Mouse (Mus musculus): ENCODE data around the gene Gzmc.
"Not testable (repeated sequence)": the region's sequence is repeated elsewhere in the genome, so short reads cannot be mapped to it uniquely, and the experiment has no call there.

The Gzmc gene

DNA sequence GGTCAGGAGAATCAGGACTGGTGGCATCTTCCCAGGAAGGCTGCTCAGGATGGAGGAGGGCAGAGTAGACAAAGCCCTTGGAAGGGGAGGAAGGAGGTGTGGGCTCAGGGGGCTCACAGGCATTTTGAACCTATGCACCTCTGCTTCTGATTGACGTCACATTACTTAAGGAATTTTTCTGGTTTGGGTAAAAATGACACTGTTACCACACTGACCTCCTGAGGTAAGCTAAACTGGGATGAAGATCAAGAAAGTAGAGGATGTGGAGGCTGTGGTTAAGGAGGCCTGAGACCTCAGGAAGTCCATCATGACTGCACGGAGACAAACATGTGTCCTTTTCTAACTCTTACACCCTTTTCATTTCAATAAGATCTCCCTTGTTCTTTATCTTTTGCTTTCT is at the start of gene Gzmc:
Gene Gzmc (minus strand): TSS at position 101 of the 400 bp plus-strand sequence.
- DNase-seq (ENCODE audit: low spot score in 2 of 2), result no peak

DNA sequence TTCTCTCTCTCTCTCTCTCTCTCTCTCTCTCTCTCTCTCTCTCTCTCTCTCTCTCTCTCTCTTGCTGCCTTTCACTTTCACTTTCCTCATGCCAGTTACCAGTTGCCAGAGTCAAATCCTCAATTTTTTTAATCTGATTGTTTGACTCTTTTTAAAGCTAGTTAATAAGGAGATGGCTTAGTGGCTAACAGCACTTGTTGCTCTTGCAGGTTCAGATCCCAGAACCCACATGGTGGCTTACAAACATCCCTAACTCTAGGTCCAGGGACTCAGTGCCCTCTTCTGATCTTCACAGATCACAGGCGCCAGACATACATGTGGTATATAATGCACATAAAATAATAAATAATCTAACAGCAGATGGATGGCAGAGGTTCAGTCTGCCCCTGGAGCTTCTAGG is 49.4 kb upstream of the Gzmc start:
- DNase-seq (ENCODE audit: low spot score in 2 of 2), result no peak

DNA sequence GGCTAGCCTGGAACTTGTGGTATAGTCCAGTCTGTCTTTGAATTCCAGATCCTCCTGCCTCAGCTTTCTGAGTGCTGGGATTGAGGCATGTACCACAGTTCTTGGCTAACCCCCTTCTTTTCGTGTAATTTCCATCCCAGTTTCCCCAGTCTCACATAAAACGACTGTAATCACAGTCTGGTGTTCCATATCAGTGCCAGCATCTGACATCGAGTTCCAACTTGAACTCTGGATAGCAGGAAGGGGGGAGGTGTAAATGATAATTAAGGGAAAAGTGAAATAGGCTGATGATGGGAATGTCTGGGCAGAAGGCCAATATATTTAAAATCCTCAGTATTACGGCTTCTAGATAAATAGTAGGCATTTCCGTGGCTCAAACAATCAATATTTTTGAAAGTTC is 46.6 kb upstream of the Gzmc start:
- no peak for DNase-seq (ENCODE audit: low spot score in 2 of 2)

DNA sequence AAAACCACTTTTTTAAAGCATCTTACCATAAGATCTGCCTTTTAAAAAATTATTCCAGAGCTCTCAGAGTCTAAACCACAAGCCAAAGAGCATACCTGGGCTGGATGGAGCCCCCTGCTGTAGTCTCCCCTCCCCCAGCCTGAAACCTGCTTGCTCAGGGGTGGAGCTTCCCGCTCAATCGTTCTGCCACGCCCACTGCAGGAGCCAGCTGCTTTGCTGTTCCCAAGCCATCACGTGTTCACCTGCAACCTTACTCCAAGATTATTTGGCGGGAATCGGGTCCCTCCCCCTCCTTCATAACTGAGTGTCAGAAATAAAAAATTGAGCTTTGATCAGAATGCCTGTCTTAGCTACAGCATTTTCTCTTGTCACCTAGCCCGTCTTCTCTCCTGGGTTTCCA is 44.2 kb upstream of the Gzmc start:
- not testable (repeated sequence) for DNase-seq (ENCODE audit: low spot score in 2 of 2)

DNA sequence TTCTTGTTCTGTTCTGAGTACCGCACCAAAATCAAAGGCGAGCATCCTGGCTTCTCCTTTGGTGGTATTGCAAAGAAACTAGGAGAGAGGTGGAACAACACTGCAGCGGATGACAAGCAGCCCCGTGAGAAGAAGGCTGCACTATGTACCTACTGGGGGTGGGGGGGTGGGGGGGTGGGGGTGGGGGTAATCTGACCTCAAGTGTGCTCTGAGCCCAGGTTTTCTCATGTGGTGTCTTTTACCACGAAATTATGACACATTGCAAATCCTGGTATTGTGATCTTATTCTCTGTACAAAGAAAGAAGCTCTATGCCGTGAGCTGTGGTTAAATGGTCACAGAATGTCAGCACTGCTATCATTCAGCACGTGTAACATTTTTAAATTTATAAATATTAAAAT is 41.6 kb upstream of the Gzmc start:
- not testable (repeated sequence) for DNase-seq (ENCODE audit: low spot score in 2 of 2)

DNA sequence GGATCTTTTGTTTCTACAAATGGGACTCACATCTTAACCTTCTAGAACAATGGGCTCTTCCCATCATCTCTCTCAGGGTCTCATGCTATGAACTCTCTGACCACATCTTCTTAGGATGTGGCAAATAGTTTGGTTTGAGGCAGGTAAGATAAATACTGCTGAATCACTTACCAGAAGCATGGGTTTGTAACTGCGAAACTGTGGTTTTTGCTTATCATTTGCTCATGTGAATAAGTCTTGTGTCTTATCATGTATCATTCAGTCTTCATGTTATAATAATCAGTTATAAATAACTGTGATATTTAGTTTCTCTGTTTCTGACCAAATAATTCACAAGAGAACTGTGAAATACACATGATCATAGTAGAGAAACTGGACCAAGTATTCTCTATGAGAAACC is 31.7 kb upstream of the Gzmc start:
- no peak for DNase-seq (ENCODE audit: low spot score in 2 of 2)

DNA sequence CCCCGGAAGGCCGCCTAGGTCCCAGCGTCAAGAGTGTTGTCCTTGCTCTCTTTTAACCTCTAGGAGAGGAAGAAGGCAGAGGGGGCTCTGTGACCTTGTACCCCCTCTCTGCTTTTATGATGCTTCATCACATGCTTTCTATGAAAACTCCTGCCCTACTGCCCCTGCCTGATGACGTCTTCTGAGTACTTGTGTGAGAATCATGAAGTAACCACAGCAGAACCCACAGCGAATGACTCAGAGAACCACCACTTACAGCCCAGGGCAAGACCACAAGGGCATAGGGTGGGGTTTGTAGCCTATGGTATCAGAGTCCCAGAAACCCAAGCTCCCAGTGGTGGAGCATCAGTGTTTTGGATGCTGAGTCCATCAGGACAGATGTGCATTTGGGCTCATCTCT is 27.7 kb upstream of the Gzmc start, which contains the start of gene Gzmb:
Gene Gzmb (minus strand): TSS at position 108 of the 400 bp plus-strand sequence.
- DNase-seq (ENCODE audit: low spot score in 2 of 2), result peak; percentile 78 to 91

DNA sequence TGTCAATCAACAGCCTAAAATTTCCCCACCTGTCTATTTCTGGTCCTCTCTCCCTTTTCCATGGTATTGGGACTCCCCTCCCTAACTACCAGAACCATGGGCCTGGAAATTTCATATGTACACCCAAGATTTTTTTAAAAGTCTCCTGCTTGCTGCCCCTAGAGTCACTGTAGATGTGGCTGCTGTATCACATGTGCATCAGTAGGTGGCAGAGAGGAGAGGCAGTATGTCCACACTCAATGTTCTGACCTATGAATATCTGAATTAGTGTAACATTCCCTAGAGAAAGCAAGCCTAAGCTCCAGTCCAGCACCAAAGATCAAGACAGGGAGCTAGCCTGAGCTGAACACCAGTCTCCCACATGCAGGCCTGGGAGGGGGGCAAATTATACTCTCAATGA is 6.0 kb upstream of the Gzmc start:
- peak in 1 of 2 experiments; percentile 18 for DNase-seq (ENCODE audit: low spot score in 2 of 2)

DNA sequence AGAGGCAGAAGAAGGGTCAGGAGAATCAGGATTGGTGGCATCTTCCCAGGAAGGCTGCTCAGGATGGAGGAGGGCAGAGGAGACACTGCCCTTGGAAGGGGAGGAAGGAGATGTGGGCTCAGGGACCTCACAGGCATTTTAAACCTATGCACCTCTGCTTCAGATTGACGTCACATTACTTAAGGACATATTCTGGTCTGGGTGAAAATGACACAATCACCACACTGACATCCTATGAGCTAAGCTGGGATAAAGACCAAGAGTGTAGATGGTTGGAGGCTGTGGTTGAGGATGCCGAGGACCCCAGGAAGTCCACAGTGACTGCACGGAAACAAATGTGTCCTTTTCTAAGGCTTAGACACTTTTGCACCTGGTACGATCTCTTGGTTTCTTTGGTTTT is 23.1 kb downstream of the Gzmc start, which contains the start of gene Gzmf:
Gene Gzmf (minus strand): TSS at position 101 of the 400 bp plus-strand sequence.
- no peak for DNase-seq (ENCODE audit: low spot score in 2 of 2)

DNA sequence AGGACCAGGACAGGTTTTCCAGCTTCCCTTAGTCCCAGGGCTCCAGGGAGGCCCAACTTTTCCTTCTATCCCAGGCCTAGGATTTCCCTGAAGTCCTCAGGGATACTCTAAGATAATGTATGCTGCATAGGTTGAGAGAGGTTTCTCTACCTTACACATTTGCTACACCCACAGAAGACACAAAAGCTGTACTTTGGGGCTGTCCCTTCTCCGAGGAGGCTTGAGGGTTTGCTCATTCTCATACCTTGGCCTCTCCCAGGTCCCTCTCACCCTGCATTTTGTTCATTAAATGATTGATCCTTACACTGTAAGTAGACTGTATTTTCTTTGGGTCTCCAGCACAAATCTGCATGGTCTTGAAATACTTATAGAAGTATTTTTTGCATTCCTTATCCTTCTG is 28.8 kb downstream of the Gzmc start:
- DNase-seq (ENCODE audit: low spot score in 2 of 2), result no peak

DNA sequence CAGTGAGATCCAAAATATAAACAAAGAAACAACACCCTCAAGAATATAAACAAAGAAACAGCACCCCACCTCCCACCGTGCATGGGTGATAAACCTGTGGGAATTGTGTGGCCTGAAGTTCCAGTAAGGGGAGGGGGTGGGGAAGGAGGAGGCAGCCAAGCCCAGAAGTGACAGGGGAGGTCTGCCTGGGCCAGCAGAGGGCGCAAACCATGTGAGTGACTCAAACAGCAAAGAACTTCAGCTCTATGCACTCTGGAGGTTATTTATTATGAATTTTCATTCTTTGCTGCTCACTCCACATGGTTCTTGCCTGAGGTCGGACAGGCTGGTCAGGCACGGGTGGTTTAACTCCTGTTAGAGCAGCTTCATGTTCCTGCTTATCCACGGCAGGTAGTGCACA is 29.4 kb downstream of the Gzmc start:
- DNase-seq (ENCODE audit: low spot score in 2 of 2), result peak; percentile 35 to 37

DNA sequence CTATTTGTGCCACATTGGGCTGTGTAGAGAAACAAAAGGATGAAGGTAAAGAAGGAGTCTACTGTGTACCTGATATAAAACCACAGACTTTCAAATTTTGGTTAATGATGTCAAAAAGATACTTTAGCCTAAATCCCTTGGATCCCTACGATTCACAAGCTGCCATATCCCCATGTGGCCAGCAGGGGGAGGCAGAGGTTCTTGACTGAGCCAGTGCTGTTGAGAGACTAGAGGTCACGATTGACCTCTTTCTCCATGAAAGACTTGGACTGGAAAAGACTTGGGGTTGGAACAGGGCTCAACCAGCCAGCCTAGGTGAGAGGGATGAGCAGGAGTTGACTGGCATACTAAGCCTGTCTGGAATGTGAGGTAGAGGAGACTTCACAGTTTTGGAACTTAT is 30.5 kb downstream of the Gzmc start:
- peak; percentile 64 to 67 for DNase-seq (ENCODE audit: low spot score in 2 of 2)

DNA sequence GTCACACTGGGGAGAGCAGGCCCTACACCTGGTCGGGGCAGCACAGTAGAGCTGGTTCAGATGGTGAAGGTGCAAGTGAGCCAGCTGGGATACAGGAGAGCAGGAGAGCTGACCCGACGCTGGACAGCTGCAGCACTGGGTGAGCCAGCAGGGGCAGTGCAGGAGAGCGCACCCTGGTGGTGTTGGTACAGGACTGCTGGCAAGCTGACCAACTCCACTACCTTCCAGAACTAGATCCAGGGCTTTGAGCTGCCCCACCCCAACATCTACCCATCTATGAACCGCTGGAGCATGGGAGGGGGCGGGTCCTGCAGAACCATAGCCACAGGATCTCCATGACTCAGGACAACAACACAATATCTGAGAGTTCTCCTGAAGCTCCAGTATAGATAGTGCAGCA is 47.5 kb downstream of the Gzmc start:
- DNase-seq (ENCODE audit: low spot score in 2 of 2), result no peak

DNA sequence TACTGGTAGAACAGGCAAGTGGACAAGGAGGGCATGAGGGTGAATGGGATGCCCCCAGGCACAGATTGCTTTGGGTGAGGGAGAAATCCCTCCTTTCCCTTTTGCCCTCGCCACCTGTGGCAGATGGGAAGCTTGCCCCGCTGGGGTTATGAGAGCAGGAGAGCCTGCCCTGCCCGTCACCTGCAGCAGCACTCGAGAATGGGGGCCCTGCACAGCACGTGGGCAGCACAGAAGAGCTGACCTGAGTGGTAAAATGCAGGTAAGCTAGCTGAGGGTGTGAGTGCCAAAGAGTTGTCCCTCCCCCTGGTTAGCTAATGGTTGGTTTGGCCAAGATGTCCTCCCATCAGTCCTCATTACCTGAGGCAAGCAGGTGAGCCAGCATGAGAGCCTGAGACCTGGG is 47.9 kb downstream of the Gzmc start:
- DNase-seq (ENCODE audit: low spot score in 2 of 2), result no peak
